Mouse (Mus musculus): ENCODE measurements around the gene Cacna1g. TPM values are rescaled to one million over a fixed set of nuclear protein-coding genes. Genes with fewer than 3 reads are reported as not detected.

The Cacna1g gene
- polyA plus RNA-seq, 1 experiment from 2014 or later, result 37.2 TPM

- no peaks in the 10 kb centered on the region for H3K9me3 ChIP-seq
- no peak overlapping the region for H3K27ac ChIP-seq
- no peak overlapping the region for H3K9ac ChIP-seq
- peaks cover 23% of the 10 kb centered on the region for H3K27me3 ChIP-seq
- H3K4me2 ChIP-seq (replicated peaks), result no peak overlapping the region
- 62% methylated on average over 6 of the region's 6 CpGs for WGBS
- no peak overlapping the region for H3K4me3 ChIP-seq
- ATAC-seq (ENCODE audit: insufficient number of reproducible peaks, insufficient read depth, low FRiP score, low TSS enrichment), result no peak
- peaks cover 17% of the 10 kb centered on the region for H3K4me1 ChIP-seq
- H3K36me3 ChIP-seq, result no peaks in the 10 kb centered on the region
Observed at GRCm38 (mm10) chr11:94477651-94478050, 3.7 kb upstream of the Cacna1g start.

GRCm38 (mm10) chr11:94475722-94476121, 1.7 kb upstream of the Cacna1g start:
- H3K27me3 ChIP-seq, result peaks cover 23% of the 10 kb centered on the region
- H3K36me3 ChIP-seq, result no peaks in the 10 kb centered on the region
- no peak overlapping the region for H3K9ac ChIP-seq
- peaks cover 28% of the 10 kb centered on the region for H3K4me1 ChIP-seq
- WGBS, result 13% methylated on average over 11 of the region's 11 CpGs
- H3K4me2 ChIP-seq (replicated peaks), result no peak overlapping the region
- no peak for ATAC-seq (ENCODE audit: insufficient number of reproducible peaks, insufficient read depth, low FRiP score, low TSS enrichment)
- H3K9me3 ChIP-seq, result no peaks in the 10 kb centered on the region
- H3K27ac ChIP-seq, result no peak overlapping the region
- H3K4me3 ChIP-seq, result no peak overlapping the region

GRCm38 (mm10) chr11:94474544-94474910, 529 bp upstream of the Cacna1g start:
- H3K4me1 ChIP-seq, result peaks cover 34% of the 10 kb centered on the region
- WGBS, result 2% methylated on average over 11 of the region's 11 CpGs
- peak overlapping the region; percentile 43; the same call in 1 of the 2 replicates for H3K27ac ChIP-seq
- peaks cover 23% of the 10 kb centered on the region for H3K27me3 ChIP-seq
- H3K4me3 ChIP-seq, result peak overlapping the region; percentile 90
- H3K9ac ChIP-seq, result no peak overlapping the region
- no peaks in the 10 kb centered on the region for H3K9me3 ChIP-seq
- H3K36me3 ChIP-seq, result no peaks in the 10 kb centered on the region
- H3K4me2 ChIP-seq (replicated peaks), result peak overlapping the region; percentile 80
- no peak for ATAC-seq (ENCODE audit: insufficient number of reproducible peaks, insufficient read depth, low FRiP score, low TSS enrichment)

- H3K4me3 ChIP-seq, result peak overlapping the region; percentile 90
- peak overlapping the region; percentile 80 for H3K4me2 ChIP-seq (replicated peaks)
- H3K9ac ChIP-seq, result peak overlapping the region; percentile 95
- no peaks in the 10 kb centered on the region for H3K9me3 ChIP-seq
- peak; percentile 24; the same call in 1 of the 2 replicates for ATAC-seq (ENCODE audit: insufficient number of reproducible peaks, insufficient read depth, low FRiP score, low TSS enrichment)
- H3K4me1 ChIP-seq, result peaks cover 48% of the 10 kb centered on the region
- peaks cover 23% of the 10 kb centered on the region for H3K27me3 ChIP-seq
- H3K36me3 ChIP-seq, result no peaks in the 10 kb centered on the region
- H3K27ac ChIP-seq, result peak overlapping the region; percentile 91
- 1% methylated on average over 49 of the region's 52 CpGs for WGBS
Observed at GRCm38 (mm10) chr11:94472916-94473706, 887 bp downstream of the Cacna1g start.

- peak overlapping the region; percentile 91 for H3K27ac ChIP-seq
- H3K4me3 ChIP-seq, result peak overlapping the region; percentile 90
- H3K27me3 ChIP-seq, result peaks cover 21% of the 10 kb centered on the region
- H3K4me1 ChIP-seq, result peaks cover 52% of the 10 kb centered on the region
- H3K9ac ChIP-seq, result peak overlapping the region; percentile 95
- no peak for ATAC-seq (ENCODE audit: insufficient number of reproducible peaks, insufficient read depth, low FRiP score, low TSS enrichment)
- peak overlapping the region; percentile 80 for H3K4me2 ChIP-seq (replicated peaks)
- under 1% methylated on average over 15 of the region's 15 CpGs for WGBS
- H3K9me3 ChIP-seq, result no peaks in the 10 kb centered on the region
- H3K36me3 ChIP-seq, result no peaks in the 10 kb centered on the region
Observed at GRCm38 (mm10) chr11:94472585-94472915, 1.4 kb downstream of the Cacna1g start.

- ATAC-seq (ENCODE audit: insufficient number of reproducible peaks, insufficient read depth, low FRiP score, low TSS enrichment), result no peak
- H3K4me1 ChIP-seq, result peaks cover 55% of the 10 kb centered on the region
- H3K9ac ChIP-seq, result peak overlapping the region; percentile 95
- peak overlapping the region; percentile 80 for H3K4me2 ChIP-seq (replicated peaks)
- no peaks in the 10 kb centered on the region for H3K9me3 ChIP-seq
- H3K27ac ChIP-seq, result peak overlapping the region; percentile 91
- WGBS, result 1% methylated on average over 17 of the region's 17 CpGs
- H3K36me3 ChIP-seq, result no peaks in the 10 kb centered on the region
- peak overlapping the region; percentile 90 for H3K4me3 ChIP-seq
- H3K27me3 ChIP-seq, result peaks cover 18% of the 10 kb centered on the region
Observed at GRCm38 (mm10) chr11:94471740-94472584, 2.0 kb downstream of the Cacna1g start.

GRCm38 (mm10) chr11:94470391-94470790, 3.6 kb downstream of the Cacna1g start:
- H3K36me3 ChIP-seq, result peaks cover 11% of the 10 kb centered on the region; the same call in 1 of the 2 replicates
- ATAC-seq (ENCODE audit: insufficient number of reproducible peaks, insufficient read depth, low FRiP score, low TSS enrichment), result no peak
- peak overlapping the region; percentile 80 for H3K4me2 ChIP-seq (replicated peaks)
- peak overlapping the region; percentile 91 for H3K27ac ChIP-seq
- no peaks in the 10 kb centered on the region for H3K9me3 ChIP-seq
- peak overlapping the region; percentile 90 for H3K4me3 ChIP-seq
- peaks cover 54% of the 10 kb centered on the region for H3K4me1 ChIP-seq
- H3K27me3 ChIP-seq, result peaks cover 7% of the 10 kb centered on the region
- WGBS, result 3% methylated on average over 5 of the region's 7 CpGs
- H3K9ac ChIP-seq, result peak overlapping the region; percentile 95; the same call in 1 of the 2 replicates

- no peaks in the 10 kb centered on the region for H3K9me3 ChIP-seq
- peak overlapping the region; percentile 80 for H3K4me2 ChIP-seq (replicated peaks)
- H3K27ac ChIP-seq, result peak overlapping the region; percentile 91
- WGBS, result 10% methylated on average over 9 of the region's 9 CpGs
- peaks cover 14% of the 10 kb centered on the region; the same call in 1 of the 2 replicates for H3K36me3 ChIP-seq
- peaks cover 54% of the 10 kb centered on the region for H3K4me1 ChIP-seq
- no peaks in the 10 kb centered on the region; the same call in 1 of the 2 replicates for H3K27me3 ChIP-seq
- ATAC-seq (ENCODE audit: insufficient number of reproducible peaks, insufficient read depth, low FRiP score, low TSS enrichment), result no peak
- peak overlapping the region; percentile 14 for H3K4me3 ChIP-seq
- peak overlapping the region; percentile 95; the same call in 1 of the 2 replicates for H3K9ac ChIP-seq
Observed at GRCm38 (mm10) chr11:94469136-94470064, 4.6 kb downstream of the Cacna1g start.

GRCm38 (mm10) chr11:94468582-94469064, 5.4 kb downstream of the Cacna1g start:
- no peak for ATAC-seq (ENCODE audit: insufficient number of reproducible peaks, insufficient read depth, low FRiP score, low TSS enrichment)
- peaks cover 16% of the 10 kb centered on the region; the same call in 1 of the 2 replicates for H3K36me3 ChIP-seq
- H3K4me3 ChIP-seq, result 0 out of 2 replicates have a peak overlapping the region, but pooled peaks have one; percentile 14
- H3K9me3 ChIP-seq, result no peaks in the 10 kb centered on the region
- peak overlapping the region; percentile 91 for H3K27ac ChIP-seq
- 22% methylated on average over 4 of the region's 4 CpGs for WGBS
- H3K27me3 ChIP-seq, result no peaks in the 10 kb centered on the region; the same call in 1 of the 2 replicates
- H3K4me2 ChIP-seq (replicated peaks), result peak overlapping the region; percentile 80
- H3K4me1 ChIP-seq, result peaks cover 60% of the 10 kb centered on the region
- no peak overlapping the region for H3K9ac ChIP-seq

GRCm38 (mm10) chr11:94466333-94466855, 7.6 kb downstream of the Cacna1g start:
- peaks cover 35% of the 10 kb centered on the region for H3K36me3 ChIP-seq
- no peak overlapping the region for H3K9ac ChIP-seq
- no peak for ATAC-seq (ENCODE audit: insufficient number of reproducible peaks, insufficient read depth, low FRiP score, low TSS enrichment)
- H3K4me2 ChIP-seq (replicated peaks), result no peak overlapping the region
- WGBS, result 88% methylated on average over 17 of the region's 17 CpGs
- H3K27ac ChIP-seq, result no peak overlapping the region
- no peaks in the 10 kb centered on the region for H3K27me3 ChIP-seq
- H3K4me3 ChIP-seq, result no peak overlapping the region
- no peaks in the 10 kb centered on the region for H3K9me3 ChIP-seq
- peaks cover 55% of the 10 kb centered on the region for H3K4me1 ChIP-seq

All from embryonic facial prominence, embryonic 12.5 days (tissue).